8 mouse cellular contexts compared by ENCODE assay signal in the genomic region with DNA sequence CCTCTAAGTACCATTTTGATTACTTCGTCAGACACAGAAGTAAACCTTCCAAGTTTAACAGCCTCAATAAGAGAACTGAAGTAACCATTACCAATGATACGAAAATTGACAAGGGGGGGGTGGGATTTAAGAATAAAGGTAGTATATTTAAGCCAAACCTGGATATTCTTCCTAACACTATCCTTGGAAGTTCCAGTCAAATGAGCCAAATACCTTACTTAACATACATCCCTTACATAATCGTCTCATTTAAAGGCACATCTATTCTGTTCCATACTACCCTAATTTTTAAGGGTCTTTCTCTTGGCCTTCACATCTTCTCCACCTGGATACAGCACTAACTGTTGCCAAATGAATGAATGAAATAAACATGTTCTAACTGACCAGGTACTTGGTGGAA. TPM values are rescaled to one million over a fixed set of nuclear protein-coding genes. Genes with fewer than 3 reads are reported as not detected.
DNase-seq lines count a peak whose midpoint lies in the region; ATAC-seq and TF ChIP-seq lines count a peak whose summit lies in the region.

No protein-coding gene starts in this region.

- 36% methylated on average over 3 of the region's 3 CpGs for WGBS in kidney, adult 2 months
- 37% methylated on average over 3 of the region's 3 CpGs for WGBS in hindbrain, embryonic 15.5 days
- 32% methylated on average over 3 of the region's 3 CpGs for WGBS in midbrain, embryonic 14.5 days

- peaks cover 7% of the 10 kb centered on the region; the same call in 1 of the 2 replicates for H3K4me1 ChIP-seq in kidney, adult 2 months (ENCODE audit: control insufficient read depth, insufficient read depth, low read length)
- H3K4me1 ChIP-seq in brown adipose tissue, adult 24 weeks (ENCODE audit: control insufficient read depth, insufficient read depth, insufficient read length, low read length), result peaks cover 7% of the 10 kb centered on the region
- peaks cover 23% of the 10 kb centered on the region for H3K4me1 ChIP-seq in hindbrain, embryonic 15.5 days (replicated peaks)
- peaks cover 18% of the 10 kb centered on the region for H3K4me1 ChIP-seq in midbrain, embryonic 14.5 days (ENCODE audit: control insufficient read depth, insufficient read depth, low read length)

- no peak for DNase-seq in kidney, adult 2 months
- no peak for DNase-seq in kidney, adult 9 months
- DNase-seq in midbrain, embryonic 14.5 days, result peak; percentile 3
- DNase-seq in right cerebral cortex, postnatal 25 days, result no peak
- no peak for DNase-seq in urinary bladder, adult 18-20 months (ENCODE audit: low spot score in 2 of 2)
- no peak for DNase-seq in ovary, postnatal 10 days (ENCODE audit: low spot score)

- no peak for TF ChIP-seq POLR2A in kidney, adult 2 months (IDR thresholded peaks at IDR 0.05; ENCODE audit: low read depth, low read length)

- peak overlapping the region; percentile 80; the same call in 1 of the 2 replicates for H3K4me3 ChIP-seq in kidney, adult 2 months (ENCODE audit: insufficient read depth, low read depth, low read length)
- peak overlapping the region; percentile 95 for H3K4me3 ChIP-seq in brown adipose tissue, adult 24 weeks (ENCODE audit: insufficient read depth, low read depth, low read length)
- H3K4me3 ChIP-seq in hindbrain, embryonic 15.5 days, result peak overlapping the region; percentile 97
- H3K4me3 ChIP-seq in midbrain, embryonic 14.5 days (replicated peaks; ENCODE audit: low read depth, low read length), result peak overlapping the region; percentile 88

- H3K36me3 ChIP-seq in kidney, adult 2 months (ENCODE audit: control insufficient read depth, insufficient read depth, low read length), result no peaks in the 10 kb centered on the region
- H3K36me3 ChIP-seq in hindbrain, embryonic 15.5 days, result no peaks in the 10 kb centered on the region
- H3K36me3 ChIP-seq in midbrain, embryonic 14.5 days (ENCODE audit: control insufficient read depth, insufficient read depth, low read length), result no peaks in the 10 kb centered on the region

- peak overlapping the region; percentile 94 for H3K9ac ChIP-seq in hindbrain, embryonic 15.5 days
- peak overlapping the region; percentile 93 for H3K9ac ChIP-seq in midbrain, embryonic 14.5 days (replicated peaks; ENCODE audit: low read length)

- ATAC-seq in hindbrain, embryonic 15.5 days (ENCODE audit: low FRiP score, low read depth), result no peak
- no peak for ATAC-seq in midbrain, embryonic 14.5 days (ENCODE audit: low FRiP score, low TSS enrichment)

- no peaks in the 10 kb centered on the region for H3K27me3 ChIP-seq in kidney, adult 2 months (replicated peaks; ENCODE audit: control insufficient read depth, insufficient read depth, low read length)
- 0 out of 2 replicates have a peak, but pooled peaks cover 5% of the 10 kb centered on the region for H3K27me3 ChIP-seq in hindbrain, embryonic 15.5 days
- H3K27me3 ChIP-seq in midbrain, embryonic 14.5 days (ENCODE audit: control insufficient read depth, insufficient read depth, low read length), result peaks cover 14% of the 10 kb centered on the region

- H3K4me2 ChIP-seq in hindbrain, embryonic 15.5 days, result peak overlapping the region; percentile 68
- H3K4me2 ChIP-seq in midbrain, embryonic 14.5 days (ENCODE audit: low read length), result peak overlapping the region; percentile 79

- no peaks in the 10 kb centered on the region for H3K9me3 ChIP-seq in hindbrain, embryonic 15.5 days
- H3K9me3 ChIP-seq in midbrain, embryonic 14.5 days (ENCODE audit: control insufficient read depth, low read length), result no peaks in the 10 kb centered on the region

- no peak overlapping the region for H3K27ac ChIP-seq in kidney, adult 2 months (ENCODE audit: insufficient read depth, low read depth, low read length)
- H3K27ac ChIP-seq in brown adipose tissue, adult 24 weeks (replicated peaks; ENCODE audit: low read depth, low read length), result no peak overlapping the region
- peak overlapping the region; percentile 94; the same call in 1 of the 2 replicates for H3K27ac ChIP-seq in hindbrain, embryonic 15.5 days (replicated peaks)
- H3K27ac ChIP-seq in midbrain, embryonic 14.5 days (replicated peaks; ENCODE audit: low read depth, low read length), result no peak overlapping the region

- TF ChIP-seq CTCF in kidney, adult 2 months (conservative IDR thresholded peaks at IDR 0.05; ENCODE audit: insufficient read depth, insufficient read length, low read depth, low read length), result no peak

RNA-seq across cellular contexts. Expression of gene Mapk8, which starts 1.0 kb away (rescaled TPM):
- 6.7 and 9.5 TPM in 2 replicates for polyA plus RNA-seq in kidney, adult 2 months (2012; rRNA removed)
- 11.9 and 12.7 TPM in 2 replicates for polyA plus RNA-seq in brown adipose tissue, adult 24 weeks (2012; ENCODE audit: insufficient read depth, insufficient read length, missing spikeins)
- 30.6 and 33.0 TPM in 2 replicates for polyA plus RNA-seq in hindbrain, embryonic 15.5 days (2015; fragmentation: Nextera tagmentation; extraction: Ambion mirVana)
- 48.7 and 50.5 TPM in 2 replicates for polyA plus RNA-seq in midbrain, embryonic 14.5 days (2014; fragmentation: Nextera tagmentation; extraction: Ambion mirVana)

RNA-seq across cellular contexts. Expression of gene Frmpd2, which starts 25.5 kb away (rescaled TPM):
- 0.16 TPM in 1 of 2 replicates, not detected in the other for polyA plus RNA-seq in kidney, adult 2 months (2012; rRNA removed)
- not detected in 2 replicates for polyA plus RNA-seq in brown adipose tissue, adult 24 weeks (2012; ENCODE audit: insufficient read depth, insufficient read length, missing spikeins)
- 0.06 and 0.17 TPM in 2 replicates for polyA plus RNA-seq in hindbrain, embryonic 15.5 days (2015; fragmentation: Nextera tagmentation; extraction: Ambion mirVana)
- polyA plus RNA-seq in midbrain, embryonic 14.5 days (2014; fragmentation: Nextera tagmentation; extraction: Ambion mirVana), result 0.04 and 0.39 TPM in 2 replicates
